Mouse (Mus musculus): Measurements from ENCODE around the gene Hagh. TPM values are rescaled to one million over a fixed set of nuclear protein-coding genes. Genes with fewer than 3 reads are reported as not detected.

Hagh gene
- polyA plus RNA-seq, 1 experiment: 195 TPM

- Histone ChIP-seq H3K27me3 (ENCODE audit: control insufficient read depth, insufficient read depth, low read length) (no peaks in the 10 kb centered on the region), H3K4me3 (replicated peaks; ENCODE audit: insufficient read depth, low read depth, low read length) (peak overlapping the region; percentile 84), H3K4me1 (ENCODE audit: control insufficient read depth, insufficient read depth, low read length) (peaks cover 44% of the 10 kb centered on the region), H3K27ac (ENCODE audit: insufficient read depth, low read length) (peak overlapping the region; percentile 93)
- 22% methylated on average over 18 of the region's 18 CpGs for WGBS
- DNase-seq: peak; percentile 57 to 61
- TF ChIP-seq CTCF (IDR thresholded peaks at IDR 0.05; ENCODE audit: borderline replicate concordance, insufficient read depth, low read depth, low read length) (no peak), POLR2A (IDR thresholded peaks at IDR 0.05; ENCODE audit: borderline replicate concordance, insufficient read depth, low read length) (no peak)
These were observed 47.5 kb downstream of the Hagh start for GRCm38 (mm10) chr17:24887291-24888080.

- WGBS: 66% methylated on average over 3 of the region's 3 CpGs
- Histone ChIP-seq H3K4me3 (replicated peaks; ENCODE audit: insufficient read depth, low read depth, low read length) (no peak overlapping the region), H3K27ac (ENCODE audit: insufficient read depth, low read length) (no peak overlapping the region; the same call in 1 of the 2 replicates), H3K4me1 (ENCODE audit: control insufficient read depth, insufficient read depth, low read length) (peaks cover 56% of the 10 kb centered on the region), H3K27me3 (ENCODE audit: control insufficient read depth, insufficient read depth, low read length) (no peaks in the 10 kb centered on the region)
- DNase-seq: peak in 1 of 2 experiments; percentile 22
- TF ChIP-seq POLR2A (IDR thresholded peaks at IDR 0.05; ENCODE audit: borderline replicate concordance, insufficient read depth, low read length) (no peak), CTCF (IDR thresholded peaks at IDR 0.05; ENCODE audit: borderline replicate concordance, insufficient read depth, low read depth, low read length) (0 out of 2 replicates have a peak, but pooled peaks have one; percentile 1)
These were observed 48.9 kb downstream of the Hagh start for GRCm38 (mm10) chr17:24888862-24889261.

GRCm38 (mm10) chr17:24890151-24891092 is 50.5 kb downstream of the Hagh start:
- Histone ChIP-seq H3K4me1 (ENCODE audit: control insufficient read depth, insufficient read depth, low read length) (peaks cover 53% of the 10 kb centered on the region), H3K27me3 (ENCODE audit: control insufficient read depth, insufficient read depth, low read length) (no peaks in the 10 kb centered on the region), H3K4me3 (replicated peaks; ENCODE audit: insufficient read depth, low read depth, low read length) (no peak overlapping the region), H3K27ac (ENCODE audit: insufficient read depth, low read length) (peak overlapping the region; percentile 65; the same call in 1 of the 2 replicates)
- 72% methylated on average over 19 of the region's 19 CpGs for WGBS
- TF ChIP-seq CTCF (IDR thresholded peaks at IDR 0.05; ENCODE audit: borderline replicate concordance, insufficient read depth, low read depth, low read length) (no peak; the same call in 1 of the 2 replicates), POLR2A (IDR thresholded peaks at IDR 0.05; ENCODE audit: borderline replicate concordance, insufficient read depth, low read length) (0 out of 2 replicates have a peak, but pooled peaks have one; percentile 18)
- DNase-seq: peak in 1 of 2 experiments; percentile 25

GRCm38 (mm10) chr17:24891321-24891720 is 51.4 kb downstream of the Hagh start:
- peak; percentile 77 to 87 for DNase-seq
- no peak for TF ChIP-seq CTCF (IDR thresholded peaks at IDR 0.05; ENCODE audit: borderline replicate concordance, insufficient read depth, low read depth, low read length)
- peak; percentile 18; the same call in 1 of the 2 replicates for TF ChIP-seq POLR2A (IDR thresholded peaks at IDR 0.05; ENCODE audit: borderline replicate concordance, insufficient read depth, low read length)
- H3K4me1 ChIP-seq (ENCODE audit: control insufficient read depth, insufficient read depth, low read length): peaks cover 51% of the 10 kb centered on the region
- H3K27me3 ChIP-seq (ENCODE audit: control insufficient read depth, insufficient read depth, low read length): no peaks in the 10 kb centered on the region
- H3K27ac ChIP-seq (ENCODE audit: insufficient read depth, low read length): peak overlapping the region; percentile 65
- no peak overlapping the region for H3K4me3 ChIP-seq (replicated peaks; ENCODE audit: insufficient read depth, low read depth, low read length)
- 13% methylated on average over 13 of the region's 13 CpGs for WGBS

GRCm38 (mm10) chr17:24892785-24893184 is 52.8 kb downstream of the Hagh start:
- H3K4me3 ChIP-seq (replicated peaks; ENCODE audit: insufficient read depth, low read depth, low read length): no peak overlapping the region
- TF ChIP-seq CTCF (IDR thresholded peaks at IDR 0.05; ENCODE audit: borderline replicate concordance, insufficient read depth, low read depth, low read length) (no peak), POLR2A (IDR thresholded peaks at IDR 0.05; ENCODE audit: borderline replicate concordance, insufficient read depth, low read length) (no peak)
- peaks cover 60% of the 10 kb centered on the region for H3K4me1 ChIP-seq (ENCODE audit: control insufficient read depth, insufficient read depth, low read length)
- H3K27ac ChIP-seq (ENCODE audit: insufficient read depth, low read length): no peak overlapping the region
- WGBS: 35% methylated on average over 12 of the region's 12 CpGs
- peak; percentile 51 to 52 for DNase-seq
- H3K27me3 ChIP-seq (ENCODE audit: control insufficient read depth, insufficient read depth, low read length): no peaks in the 10 kb centered on the region

- no peaks in the 10 kb centered on the region for H3K27me3 ChIP-seq (ENCODE audit: control insufficient read depth, insufficient read depth, low read length)
- peaks cover 63% of the 10 kb centered on the region for H3K4me1 ChIP-seq (ENCODE audit: control insufficient read depth, insufficient read depth, low read length)
- H3K27ac ChIP-seq (ENCODE audit: insufficient read depth, low read length): no peak overlapping the region
- TF ChIP-seq POLR2A (IDR thresholded peaks at IDR 0.05; ENCODE audit: borderline replicate concordance, insufficient read depth, low read length) (no peak), CTCF (IDR thresholded peaks at IDR 0.05; ENCODE audit: borderline replicate concordance, insufficient read depth, low read depth, low read length) (no peak)
- DNase-seq: peak; percentile 28
- 17% methylated on average over 2 of the region's 2 CpGs for WGBS
- H3K4me3 ChIP-seq (replicated peaks; ENCODE audit: insufficient read depth, low read depth, low read length): no peak overlapping the region
These were observed 53.3 kb downstream of the Hagh start for GRCm38 (mm10) chr17:24893276-24893675.
